Mouse (Mus musculus): Measurements from ENCODE around the gene Gm3880.

The Gm3880 gene

DNA sequence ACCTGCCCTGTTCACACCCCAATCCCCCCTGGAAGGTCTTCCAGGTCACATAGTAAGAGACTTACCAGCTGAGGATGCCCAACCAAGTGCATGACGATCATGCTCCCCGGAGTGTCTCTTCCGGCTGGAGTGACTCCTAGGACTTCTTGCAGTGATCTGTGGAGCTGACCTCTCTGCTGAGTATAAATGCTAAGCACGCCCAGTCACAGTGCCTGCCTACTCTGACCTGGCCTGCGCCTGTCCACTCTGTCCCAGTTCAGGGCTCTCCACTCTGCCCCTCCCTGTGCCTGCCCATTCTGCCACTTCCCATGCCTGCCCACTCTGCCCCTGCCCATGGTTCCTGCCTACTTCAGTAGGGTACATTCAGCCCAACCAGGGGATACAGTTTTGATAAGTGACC is at the start of gene Gm3880:
Gene Gm3880, minus strand, starts transcription at position 101 of the 400 bp plus-strand sequence.
- WGBS = 85% methylated on average over 4 of the region's 5 CpGs

DNA sequence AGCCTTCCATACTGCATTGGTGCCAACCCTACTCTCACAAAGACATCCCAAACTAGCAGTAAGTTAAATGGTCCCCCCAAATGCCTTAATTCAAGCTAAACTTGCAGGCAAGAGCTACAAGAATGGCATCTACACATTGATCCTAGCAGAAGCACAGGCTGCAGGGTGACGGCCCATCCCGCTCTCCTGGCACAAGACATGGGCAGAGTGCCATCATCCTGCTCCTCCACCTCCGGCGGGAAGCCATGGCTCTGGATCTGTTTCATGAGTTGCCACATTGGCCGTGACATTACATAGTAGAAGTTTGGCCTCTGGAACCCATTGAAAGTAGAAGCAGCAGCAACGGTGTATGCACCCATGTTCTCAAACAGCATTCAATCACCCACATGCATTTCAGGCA is 37.5 kb upstream of the Gm3880 start:
- 73% methylated on average over 6 of the region's 6 CpGs for WGBS

DNA sequence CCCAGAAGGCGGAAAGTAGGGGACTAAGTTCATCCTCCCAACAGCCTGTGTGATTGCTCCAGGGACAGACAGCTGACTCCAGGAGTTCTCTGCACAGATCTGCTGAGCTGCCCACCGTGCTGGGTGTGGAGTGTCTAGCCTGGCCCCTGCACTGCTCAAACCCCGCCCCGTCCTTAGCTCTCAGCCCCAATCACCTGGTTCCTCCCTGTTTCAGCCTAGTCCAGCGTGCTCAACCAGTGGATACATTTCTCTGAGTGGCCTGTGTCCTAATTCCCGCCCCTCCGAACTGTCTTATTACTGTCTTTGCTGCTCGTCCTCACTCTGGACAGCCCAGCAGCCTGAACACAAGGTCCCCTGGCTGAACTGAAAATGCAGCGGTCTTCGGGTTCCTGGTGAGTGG is 20.8 kb upstream of the Gm3880 start, which contains the start of the genes Gm9112 and Dmrtc1b:
Gene Gm9112, minus strand, starts transcription at position 101 of the 400 bp plus-strand sequence.
Gene Dmrtc1b, plus strand, starts transcription at position 331 of the 400 bp plus-strand sequence.
- 84% methylated on average over 10 of the region's 10 CpGs for WGBS

DNA sequence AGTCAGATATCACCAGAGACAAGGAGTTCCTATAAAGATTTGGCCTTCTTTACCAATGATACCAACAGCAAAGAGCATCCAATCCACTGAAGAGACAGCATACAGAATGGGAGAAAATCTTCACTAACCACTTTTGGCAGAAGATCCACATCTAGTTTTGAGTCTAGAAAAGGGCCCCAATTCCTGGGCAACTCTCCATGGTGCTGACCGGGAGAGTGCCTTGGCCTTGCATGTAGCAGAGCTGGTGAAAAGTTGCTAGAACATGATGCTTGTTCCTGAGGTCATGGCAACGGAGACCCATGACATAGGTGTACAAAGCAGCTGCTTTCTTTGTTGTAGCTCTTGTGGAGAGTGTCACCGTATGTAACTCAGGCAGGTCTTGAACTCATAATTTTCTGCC is 13.9 kb upstream of the Gm3880 start:
- 83% methylated on average over 3 of the region's 3 CpGs for WGBS

DNA sequence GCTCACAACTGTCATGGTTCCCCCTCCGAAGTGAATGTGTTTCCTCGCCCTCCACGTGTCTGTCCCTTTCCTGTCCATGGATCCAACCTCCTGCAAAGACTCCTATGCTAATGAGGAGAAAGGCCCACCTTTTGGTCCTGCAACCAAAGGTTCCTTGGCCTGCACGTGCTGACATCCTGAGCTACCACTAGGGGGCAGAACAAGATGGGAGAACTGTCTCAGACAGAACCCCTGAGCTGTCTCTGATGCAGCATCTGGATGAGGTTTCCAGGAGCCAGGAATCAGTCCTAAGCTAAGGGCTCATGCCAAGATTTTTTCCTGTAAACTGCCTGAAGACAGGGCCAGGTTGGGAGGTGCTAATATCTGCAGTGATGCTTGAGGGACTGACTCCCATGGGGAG is 2.5 kb upstream of the Gm3880 start:
- 23% methylated on average over 4 of the region's 4 CpGs for whole genome bisulfite sequencing

DNA sequence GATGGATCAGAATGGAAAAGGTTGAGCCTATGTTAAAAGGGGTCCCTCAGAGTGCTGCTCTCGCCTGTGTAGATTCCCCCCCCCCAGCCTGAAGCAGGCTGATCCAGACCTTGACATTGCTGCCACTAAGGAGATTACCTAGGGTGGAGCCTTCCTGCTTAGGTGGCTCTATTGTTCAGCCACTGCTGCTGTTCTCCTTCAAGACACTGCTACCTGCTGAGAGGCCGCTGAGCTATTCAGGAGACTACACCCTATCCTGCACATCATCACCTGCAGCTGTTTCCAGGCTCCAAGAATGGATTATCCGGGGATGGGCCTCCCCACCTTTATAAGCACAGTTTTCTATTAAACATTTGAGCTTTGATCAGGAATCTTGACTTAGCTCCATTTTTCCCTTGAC is 2.1 kb downstream of the Gm3880 start:
- WGBS = 52% methylated on average over 3 of the region's 3 CpGs

DNA sequence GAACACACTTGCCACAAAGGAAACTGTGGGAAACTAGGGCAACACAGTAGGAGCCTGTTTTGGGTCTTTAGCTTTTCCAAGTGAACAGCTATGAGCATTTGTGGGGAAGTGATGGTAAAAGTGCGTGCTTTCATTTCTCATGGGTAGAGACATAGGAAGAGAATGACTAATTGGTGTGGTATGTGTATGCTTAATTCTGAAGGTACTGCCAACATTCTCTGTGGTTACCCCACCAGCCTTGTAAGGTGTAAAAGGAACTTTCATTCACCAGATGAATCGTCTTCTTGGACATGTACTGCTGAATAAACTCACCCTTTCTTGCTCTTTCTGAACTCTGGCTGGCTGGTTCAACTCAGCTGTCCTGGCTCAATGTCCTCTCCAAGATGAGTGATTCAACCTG is 20.1 kb downstream of the Gm3880 start:
- 72% methylated on average over 2 of the region's 2 CpGs for WGBS

DNA sequence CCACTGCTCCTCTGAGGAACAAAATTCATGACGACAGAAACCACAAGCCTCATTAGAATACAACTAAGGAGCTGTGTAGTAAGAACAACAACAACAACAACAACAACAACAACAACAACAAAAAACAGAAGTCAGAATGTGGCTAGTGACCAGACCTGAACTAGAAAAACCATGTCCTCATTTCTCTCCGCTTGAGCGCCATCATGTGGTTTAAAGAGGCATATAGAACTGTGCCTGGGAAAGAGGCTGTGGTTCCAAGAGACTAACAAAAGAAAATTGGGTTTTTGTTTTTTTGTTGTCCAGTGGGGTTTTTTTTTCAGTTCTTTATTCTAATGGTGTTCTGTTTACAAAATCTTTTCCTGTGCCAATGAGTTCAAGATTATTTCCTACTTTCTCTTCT is 26.1 kb downstream of the Gm3880 start:
- 24% methylated on average over 3 of the region's 3 CpGs for WGBS

DNA sequence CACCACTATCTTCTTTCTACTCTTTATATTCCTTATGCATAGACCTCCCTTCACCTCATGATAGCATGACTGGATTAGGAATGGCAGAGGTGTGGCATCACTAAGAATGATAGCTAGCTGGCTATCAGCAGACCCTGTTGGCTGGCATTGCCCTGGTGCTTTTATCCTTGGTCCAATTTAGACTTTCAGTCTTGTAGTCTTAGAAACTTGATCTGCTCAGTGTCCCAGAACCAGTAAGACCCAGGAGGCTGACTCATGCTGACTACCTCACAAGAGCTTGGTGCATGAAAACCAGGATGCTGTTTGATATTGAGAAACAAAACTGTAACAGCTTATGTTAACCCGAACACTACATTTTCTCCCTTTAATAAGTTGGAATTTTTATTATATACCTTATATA is 41.1 kb downstream of the Gm3880 start:
- WGBS = 97% methylated on average over 1 of the region's 1 CpGs

DNA sequence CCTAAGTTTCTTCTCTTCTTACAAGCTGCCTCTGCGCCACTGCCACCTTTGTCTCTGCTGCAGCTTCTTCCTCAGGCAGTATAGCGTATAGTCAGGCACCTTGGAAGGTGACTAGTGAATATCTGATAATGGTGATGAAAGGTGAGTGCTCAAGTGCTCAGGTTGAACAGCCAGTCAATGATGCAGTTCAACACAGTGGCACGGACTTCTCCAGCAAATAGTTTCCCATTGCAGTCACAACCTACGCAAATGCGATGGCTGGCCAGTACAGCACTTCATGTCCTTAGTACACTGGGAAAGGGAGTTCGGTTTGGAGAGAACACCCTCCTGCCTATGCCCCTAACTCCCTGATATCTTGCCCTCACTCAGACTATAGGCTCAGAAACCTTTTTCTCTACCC is 41.6 kb downstream of the Gm3880 start:
- WGBS = 45% methylated on average over 6 of the region's 6 CpGs

DNA sequence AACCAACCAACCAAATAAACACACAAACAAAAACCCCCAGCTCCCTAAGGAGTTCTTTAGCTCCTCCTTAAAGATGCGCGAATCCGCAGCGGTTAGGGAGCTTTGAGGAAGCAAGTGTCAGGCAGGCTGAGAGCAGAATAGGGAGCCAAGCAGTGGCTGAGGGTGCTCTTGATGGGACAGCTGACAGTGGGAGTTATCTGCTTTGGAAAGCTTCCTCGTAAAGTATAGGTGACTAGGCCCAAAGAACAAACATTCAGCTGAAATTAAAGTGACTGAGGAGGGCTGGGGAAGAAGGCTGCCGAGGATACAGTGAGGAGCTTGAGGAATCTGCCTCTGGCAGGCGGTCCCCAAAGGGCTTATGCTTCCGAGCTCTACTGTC is 42.2 kb downstream of the Gm3880 start:
- WGBS = 7% methylated on average over 8 of the region's 8 CpGs

DNA sequence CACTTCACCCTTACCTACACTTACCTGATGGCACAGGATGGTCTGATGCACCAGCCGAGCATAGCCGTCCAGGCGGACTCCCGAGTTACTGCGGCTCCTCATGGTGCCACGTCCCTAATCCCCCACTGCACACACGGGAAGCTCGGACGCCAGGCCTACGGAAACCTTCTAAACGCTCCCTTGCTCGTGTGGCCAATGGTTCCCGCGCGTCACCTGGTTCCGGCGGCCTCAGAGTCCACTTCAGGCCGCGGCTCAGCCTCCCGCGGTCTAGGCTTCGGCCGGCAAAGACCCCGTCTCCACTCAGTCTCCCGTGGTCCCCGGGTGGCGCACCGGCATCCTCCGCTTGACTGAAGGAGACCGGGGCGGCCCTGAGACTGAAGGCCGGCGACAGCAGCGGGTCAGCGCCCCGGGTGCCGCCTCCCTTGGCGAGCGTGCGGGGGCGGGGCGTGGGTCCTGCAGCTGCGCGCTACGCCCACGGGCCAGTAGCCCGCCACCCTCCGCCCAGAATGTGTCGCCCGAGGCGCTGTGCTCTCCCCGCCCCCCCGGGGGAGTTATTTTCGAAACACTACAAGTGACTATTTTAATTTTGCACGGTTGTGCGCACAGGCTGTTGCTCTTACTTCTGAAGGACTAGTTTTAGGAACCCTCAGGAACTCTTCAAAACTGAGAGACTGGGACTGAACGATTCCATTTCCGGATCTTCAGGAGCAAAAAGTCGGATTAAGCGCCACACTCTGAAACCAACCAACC is 42.8 kb downstream of the Gm3880 start, which contains the start of gene Phka1:
Gene Phka1, minus strand, starts transcription at position 424 of the 750 bp plus-strand sequence.
- 6% methylated on average over 59 of the region's 60 CpGs for WGBS

All from cerebral cortex, adult 2 months (tissue).